Mouse (Mus musculus) small intestine, adult 2 months (tissue): ENCODE measurements around the gene Calr4. TPM values are rescaled to one million over a fixed set of nuclear protein-coding genes. Genes with fewer than 3 reads are reported as not detected.

Experiments used
- H3K27ac ChIP-seq: fragments of 200-500 bp; 2 replicates; pipeline ENCODE4 v1.5.1; 2012; ENCODE audit warnings: low read depth, low read length, control low read depth, inconsistent platforms; ENCODE audit not compliant: insufficient read depth
- H3K27me3 ChIP-seq: fragments of 200-500 bp; 2 replicates; pipeline ENCODE4 v1.6.1; 2012; ENCODE audit warnings: mild to moderate bottlenecking, moderate library complexity, low read length, inconsistent platforms; ENCODE audit not compliant: control insufficient read depth, insufficient read depth
- H3K36me3 ChIP-seq: fragments of 200-500 bp; 2 replicates; pipeline ENCODE4 v1.6.1; 2012; ENCODE audit warnings: mild to moderate bottlenecking, low read length, control low read depth, inconsistent platforms; ENCODE audit not compliant: control insufficient read depth, insufficient read depth
- H3K4me1 ChIP-seq: fragments of 200-500 bp; 2 replicates; pipeline ENCODE4 v1.6.1; 2012; ENCODE audit warnings: low read length, inconsistent platforms, mixed read lengths; ENCODE audit not compliant: control insufficient read depth, insufficient read depth, insufficient read length
- H3K4me3 ChIP-seq: fragments of 200-500 bp; 2 replicates; pipeline ENCODE4 v1.5.1; 2012; ENCODE audit warnings: low read depth, mild to moderate bottlenecking, control low read depth, inconsistent platforms, low read length, moderate library complexity
- CTCF ChIP-seq: fragments of 200-500 bp; IDR thresholded peaks from 2 replicates; pipeline ENCODE4 v1.5.1; 2012; ENCODE audit warnings: low read depth, mild to moderate bottlenecking, control low read depth, inconsistent platforms, low read length, moderate library complexity, mixed read lengths; ENCODE audit not compliant: insufficient replicate concordance, insufficient read length; ENCODE audit errors: extremely low read depth
- POLR2A ChIP-seq: fragments of 200-500 bp; IDR thresholded peaks from 2 replicates; pipeline ENCODE4 v1.6.1; 2012; ENCODE audit warnings: low read depth, mild to moderate bottlenecking, control low read depth, inconsistent platforms, low read length, moderate library complexity
- WGBS: fragments of 180-500 bp; shearing (Covaris S2); methylation state at CpG from one replicate; pipeline ENCODE4 v1.1.7; 2018; 5-methylcytosine and 5-hydroxymethylcytosine counted together
- polyA plus RNA-seq: library from polyadenylated mRNA; depleted of rRNA; stranded (reverse); fragments of >200 nt; gene quantifications from 2 replicates; pipeline ENCODE4 v1.2.3, GENCODE M21; 2012

Calr4 gene
- polyA plus RNA-seq, 1 experiment = not detected

GRCm38 (mm10) chr4:109262068-109262467, 27.8 kb downstream of the Calr4 start:
- H3K4me1 ChIP-seq = no peaks in the 10 kb centered on the region
- TF ChIP-seq POLR2A = no peak
- no peak for TF ChIP-seq CTCF
- WGBS = 80% methylated on average over 6 of the region's 6 CpGs

GRCm38 (mm10) chr4:109266056-109266455, 31.8 kb downstream of the Calr4 start:
- TF ChIP-seq CTCF (no peak), POLR2A (no peak)
- Histone ChIP-seq H3K27ac (no peak overlapping the region), H3K4me3 (no peak overlapping the region), H3K27me3 (no peaks in the 10 kb centered on the region), H3K4me1 (no peaks in the 10 kb centered on the region), H3K36me3 (no peaks in the 10 kb centered on the region)
- WGBS = 88% methylated on average over 3 of the region's 3 CpGs

More at GRCm38 (mm10) chr4:109262068-109262467, 27.8 kb downstream of the Calr4 start:
- H3K27ac ChIP-seq = no peak overlapping the region
- H3K36me3 ChIP-seq = no peaks in the 10 kb centered on the region
- H3K27me3 ChIP-seq = no peaks in the 10 kb centered on the region
- no peak overlapping the region for H3K4me3 ChIP-seq

- Histone ChIP-seq H3K27me3 (no peaks in the 10 kb centered on the region), H3K36me3 (no peaks in the 10 kb centered on the region), H3K4me1 (no peaks in the 10 kb centered on the region), H3K27ac (no peak overlapping the region), H3K4me3 (no peak overlapping the region)
- no peak for TF ChIP-seq POLR2A
- TF ChIP-seq CTCF = no peak
- WGBS = 24% methylated on average over 2 of the region's 2 CpGs
Measured at GRCm38 (mm10) chr4:109266744-109267143, 32.5 kb downstream of the Calr4 start.

GRCm38 (mm10) chr4:109267452-109267851, 33.2 kb downstream of the Calr4 start:
- 89% methylated on average over 3 of the region's 3 CpGs for WGBS
- Histone ChIP-seq H3K27ac (no peak overlapping the region), H3K27me3 (no peaks in the 10 kb centered on the region), H3K4me3 (no peak overlapping the region), H3K4me1 (no peaks in the 10 kb centered on the region), H3K36me3 (no peaks in the 10 kb centered on the region)
- TF ChIP-seq CTCF (no peak), POLR2A (no peak)

- H3K4me1 ChIP-seq = no peaks in the 10 kb centered on the region
- TF ChIP-seq CTCF = no peak
- no peak for TF ChIP-seq POLR2A
- no peak overlapping the region for H3K27ac ChIP-seq
- H3K36me3 ChIP-seq = no peaks in the 10 kb centered on the region
- H3K27me3 ChIP-seq = no peaks in the 10 kb centered on the region
- H3K4me3 ChIP-seq = no peak overlapping the region
- 77% methylated on average over 3 of the region's 3 CpGs for WGBS
Measured at GRCm38 (mm10) chr4:109268903-109269302, 34.6 kb downstream of the Calr4 start.

GRCm38 (mm10) chr4:109271803-109272202, 37.5 kb downstream of the Calr4 start:
- Histone ChIP-seq H3K27ac (no peak overlapping the region), H3K4me1 (no peaks in the 10 kb centered on the region), H3K4me3 (no peak overlapping the region), H3K27me3 (no peaks in the 10 kb centered on the region), H3K36me3 (no peaks in the 10 kb centered on the region)
- WGBS = 82% methylated on average over 4 of the region's 4 CpGs
- no peak for TF ChIP-seq POLR2A
- no peak for TF ChIP-seq CTCF

- Histone ChIP-seq H3K27ac (no peak overlapping the region), H3K36me3 (no peaks in the 10 kb centered on the region), H3K4me1 (no peaks in the 10 kb centered on the region), H3K27me3 (no peaks in the 10 kb centered on the region), H3K4me3 (no peak overlapping the region)
- 86% methylated on average over 2 of the region's 2 CpGs for WGBS
- TF ChIP-seq CTCF (no peak), POLR2A (no peak)
Measured at GRCm38 (mm10) chr4:109273586-109274240, 39.4 kb downstream of the Calr4 start.
